Mouse (Mus musculus) lung, postnatal 0 days (tissue): Measurements from ENCODE around the gene Ilf3. TPM values are rescaled to one million over a fixed set of nuclear protein-coding genes. Genes with fewer than 3 reads are reported as not detected.

ENCODE experiments used
- ATAC-seq: fragments of 200-750 bp; cut with Nextera tagmentation; 2 replicates; pipeline ENCODE4 v1.8.0; 2017; ENCODE audit warnings: moderate library complexity
- DNase-seq: peaks from one replicate; pipeline ENCODE4 v3.0.0-alpha.2; 2016; ENCODE audit warnings: low spot score
- H3K27ac ChIP-seq: fragments of 300-500 bp; sonication (generic); 2 replicates; pipeline ENCODE4 v1.5.1; 2014; ENCODE audit warnings: antibody characterized with exemption, mild to moderate bottlenecking, low read length, mixed read lengths
- H3K27me3 ChIP-seq: fragments of 300-500 bp; sonication (generic); replicated peaks from 2 replicates; pipeline ENCODE4 v1.6.1; 2014; ENCODE audit warnings: low read length, mixed read lengths; ENCODE audit not compliant: insufficient read depth
- H3K36me3 ChIP-seq: fragments of 300-500 bp; sonication (generic); 2 replicates; pipeline ENCODE4 v1.6.1; 2014; ENCODE audit warnings: low read length, mixed read lengths; ENCODE audit not compliant: insufficient read depth
- H3K4me1 ChIP-seq: fragments of 300-500 bp; sonication (generic); 2 replicates; pipeline ENCODE4 v1.6.1; 2014; ENCODE audit warnings: antibody characterized with exemption, low read depth, low read length, mixed read lengths; ENCODE audit not compliant: insufficient read depth
- H3K4me2 ChIP-seq: fragments of 300-500 bp; sonication (generic); replicated peaks from 2 replicates; pipeline ENCODE4 v1.6.1; 2014; ENCODE audit warnings: low read depth, mild to moderate bottlenecking, low read length, moderate library complexity, mixed read lengths
- H3K4me3 ChIP-seq: fragments of 300-500 bp; sonication (generic); 2 replicates; pipeline ENCODE4 v1.5.1; 2014; ENCODE audit warnings: low read depth, low read length
- H3K9ac ChIP-seq: fragments of 300-500 bp; sonication (generic); replicated peaks from 2 replicates; pipeline ENCODE4 v1.6.1; 2014; ENCODE audit warnings: low read depth, mild to moderate bottlenecking
- H3K9me3 ChIP-seq: fragments of 300-500 bp; sonication (generic); 2 replicates; pipeline ENCODE4 v1.6.1; 2016; ENCODE audit warnings: low read length, mixed read lengths
- CTCF ChIP-seq: IDR thresholded peaks from 2 replicates; pipeline ENCODE4 v1.5.1; 2016; ENCODE audit warnings: antibody characterized with exemption, mild to moderate bottlenecking
- EP300 ChIP-seq: IDR thresholded peaks from 2 replicates; pipeline ENCODE4 v1.6.1; 2016; ENCODE audit warnings: antibody characterized with exemption, mild to moderate bottlenecking, control low read depth
- WGBS: fragments of 180-500 bp; shearing (Covaris S2); extraction: QIAGEN DNeasy Blood & Tissue Kit; methylation state at CpG from one replicate; pipeline ENCODE4 v1.1.7; 2014; 5-methylcytosine and 5-hydroxymethylcytosine counted together
- polyA plus RNA-seq: library from polyadenylated mRNA; unstranded; fragments of >200 nt; fragmentation: Nextera tagmentation; extraction: Ambion mirVana; gene quantifications from 2 replicates; pipeline ENCODE4 v1.2.1, GENCODE M21; 2015

Gene Ilf3
- polyA plus RNA-seq, 1 experiment from 2014 or later = 53.4 TPM

- ATAC-seq = no peak
These were observed 990 bp upstream of the Ilf3 start for GRCm38 (mm10) chr9:21366541-21367220.

GRCm38 (mm10) chr9:21368131-21368584, 487 bp downstream of the Ilf3 start:
- no peaks in the 10 kb centered on the region for H3K27me3 ChIP-seq
- ATAC-seq (peak; percentile 23), DNase-seq (peak; percentile 67)
- H3K4me2 ChIP-seq = peak overlapping the region; percentile 78
- peaks cover 7% of the 10 kb centered on the region; the same call in 1 of the 2 replicates for H3K4me1 ChIP-seq
- WGBS = under 1% methylated on average over 33 of the region's 38 CpGs
- peak overlapping the region; percentile 73 for H3K27ac ChIP-seq
- peak overlapping the region; percentile 92 for H3K4me3 ChIP-seq
- H3K9me3 ChIP-seq = no peaks in the 10 kb centered on the region
- H3K36me3 ChIP-seq = no peaks in the 10 kb centered on the region
- H3K9ac ChIP-seq = peak overlapping the region; percentile 54
- TF ChIP-seq CTCF = no peak
- no peak for TF ChIP-seq EP300

More at GRCm38 (mm10) chr9:21366541-21367220, 990 bp upstream of the Ilf3 start:
- Histone ChIP-seq H3K27me3 (no peaks in the 10 kb centered on the region), H3K4me2 (peak overlapping the region; percentile 51), H3K4me3 (peak overlapping the region; percentile 28; the same call in 1 of the 2 replicates), H3K27ac (peak overlapping the region; percentile 85), H3K36me3 (no peaks in the 10 kb centered on the region), H3K9me3 (no peaks in the 10 kb centered on the region), H3K4me1 (peaks cover 7% of the 10 kb centered on the region; the same call in 1 of the 2 replicates), H3K9ac (no peak overlapping the region)
- DNase-seq = peak; percentile 80
- TF ChIP-seq EP300 (no peak), CTCF (peak; percentile 87)
- WGBS = 31% methylated on average over 14 of the region's 14 CpGs

DNA sequence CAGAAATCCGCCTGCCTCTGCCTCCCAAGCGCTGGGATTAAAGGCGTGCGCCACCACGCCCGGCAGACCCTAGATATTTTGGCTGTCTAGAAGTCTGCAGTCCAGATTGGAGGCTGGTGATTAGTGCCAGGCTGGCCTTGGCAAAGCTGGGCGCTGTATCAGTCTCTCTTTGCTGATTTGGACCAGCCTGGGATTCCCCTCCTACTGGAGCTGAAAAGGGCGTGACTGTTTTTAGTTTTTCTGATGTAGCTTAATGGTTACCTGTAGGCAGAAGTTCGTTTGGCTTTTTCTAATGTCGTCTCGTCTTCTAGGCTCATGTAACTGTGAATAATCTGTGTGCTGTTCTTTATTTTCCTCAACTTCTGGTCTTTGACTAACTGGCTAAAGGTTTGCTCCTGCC, 1.4 kb downstream of the Ilf3 start:
- Histone ChIP-seq H3K9me3 (no peaks in the 10 kb centered on the region), H3K9ac (no peak overlapping the region), H3K27me3 (no peaks in the 10 kb centered on the region), H3K4me2 (peak overlapping the region; percentile 78; the same call in 1 of the 2 replicates), H3K4me3 (no peak overlapping the region), H3K27ac (no peak overlapping the region), H3K4me1 (peaks cover 7% of the 10 kb centered on the region; the same call in 1 of the 2 replicates), H3K36me3 (no peaks in the 10 kb centered on the region)
- TF ChIP-seq CTCF = no peak
- no peak for TF ChIP-seq EP300
- ATAC-seq (no peak), DNase-seq (no peak)
- WGBS = 46% methylated on average over 11 of the region's 11 CpGs

- Histone ChIP-seq H3K4me2 (no peak overlapping the region), H3K4me3 (no peak overlapping the region), H3K27me3 (no peaks in the 10 kb centered on the region), H3K9ac (no peak overlapping the region), H3K27ac (no peak overlapping the region), H3K4me1 (peaks cover 7% of the 10 kb centered on the region; the same call in 1 of the 2 replicates), H3K9me3 (no peaks in the 10 kb centered on the region), H3K36me3 (no peaks in the 10 kb centered on the region)
- no peak for ATAC-seq
- no peak for TF ChIP-seq EP300
- TF ChIP-seq CTCF = no peak
- DNase-seq = no peak
- WGBS = 69% methylated on average over 2 of the region's 2 CpGs
These were observed 3.2 kb downstream of the Ilf3 start for GRCm38 (mm10) chr9:21370876-21371275.

DNA sequence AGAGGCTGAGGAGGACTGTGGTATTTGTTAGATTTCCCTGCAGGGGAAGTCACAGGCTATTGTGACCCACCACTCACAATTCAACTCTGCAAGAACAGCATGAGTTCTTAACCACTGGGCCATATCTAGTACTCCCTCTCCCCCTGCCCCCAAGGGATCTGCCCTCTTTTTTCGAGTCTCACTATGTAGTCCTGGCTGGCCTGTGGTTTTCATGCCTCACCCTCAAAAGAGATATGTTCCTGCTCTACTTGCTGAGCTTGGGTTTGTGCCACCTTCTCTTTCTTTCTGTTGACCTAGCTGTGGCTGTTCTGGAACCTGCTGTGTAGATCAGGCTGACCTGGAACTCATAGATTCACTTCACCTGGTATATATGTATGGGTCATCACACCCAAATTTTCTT, 4.8 kb downstream of the Ilf3 start:
- no peak overlapping the region for H3K9ac ChIP-seq
- H3K4me1 ChIP-seq = 0 out of 2 replicates have a peak, but pooled peaks cover 4% of the 10 kb centered on the region
- no peak overlapping the region for H3K4me3 ChIP-seq
- TF ChIP-seq CTCF (no peak), EP300 (no peak)
- H3K27me3 ChIP-seq = no peaks in the 10 kb centered on the region
- no peaks in the 10 kb centered on the region for H3K9me3 ChIP-seq
- DNase-seq (no peak), ATAC-seq (no peak)
- H3K27ac ChIP-seq = no peak overlapping the region
- WGBS = 74% methylated on average over 1 of the region's 1 CpGs
- H3K4me2 ChIP-seq = no peak overlapping the region
- H3K36me3 ChIP-seq = no peaks in the 10 kb centered on the region

DNA sequence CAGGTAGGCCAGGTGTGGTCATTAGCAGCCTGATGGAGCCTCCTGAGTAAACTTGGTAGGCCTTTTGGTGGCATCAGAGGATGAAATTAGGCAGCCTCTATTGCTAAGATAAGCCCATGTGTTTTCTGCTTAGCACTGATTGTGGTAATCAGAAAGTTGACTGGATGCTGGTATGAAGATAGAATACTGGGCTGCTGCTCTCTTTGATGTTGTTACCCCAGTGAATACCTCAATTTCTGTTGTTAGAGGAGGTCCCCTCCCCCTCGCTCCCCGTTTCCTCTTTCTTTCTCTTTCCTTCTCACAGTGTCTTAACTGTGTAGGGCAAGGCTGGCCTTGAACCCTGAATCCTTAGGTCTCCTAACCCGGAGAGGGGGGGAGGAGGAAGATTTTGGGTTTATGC, 11.5 kb downstream of the Ilf3 start:
- Histone ChIP-seq H3K27me3 (no peaks in the 10 kb centered on the region), H3K27ac (no peak overlapping the region), H3K9ac (no peak overlapping the region), H3K4me1 (no peaks in the 10 kb centered on the region), H3K36me3 (no peaks in the 10 kb centered on the region), H3K9me3 (no peaks in the 10 kb centered on the region), H3K4me3 (no peak overlapping the region), H3K4me2 (no peak overlapping the region)
- 79% methylated on average over 3 of the region's 3 CpGs for WGBS
- no peak for TF ChIP-seq CTCF
- TF ChIP-seq EP300 = no peak
- no peak for ATAC-seq
- no peak for DNase-seq
